20 mouse cellular contexts compared by ENCODE assay signal in the genomic region with DNA sequence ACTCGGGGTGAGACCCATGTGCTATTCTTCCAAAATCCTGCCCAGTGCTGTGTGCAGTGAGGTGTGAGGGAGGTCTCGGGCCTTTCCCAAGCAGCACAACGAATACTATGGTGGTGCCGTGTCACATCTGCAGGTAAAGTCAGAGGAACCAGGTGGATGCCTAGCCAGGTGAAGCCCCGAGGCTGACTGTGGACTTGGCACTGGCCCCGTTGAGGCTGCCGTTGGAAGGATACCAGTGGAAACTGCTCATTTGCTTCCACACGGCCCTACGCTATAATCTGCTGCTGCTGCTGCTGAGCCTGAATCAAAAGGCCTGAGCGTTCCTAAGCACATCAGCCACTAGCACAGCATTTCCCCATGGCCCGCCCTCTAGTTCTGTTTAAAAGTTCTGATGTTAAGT.
A peak's percentile ranks its signal among the peaks of the same experiment; 100 is the strongest.
DNase-seq lines count a peak whose midpoint lies in the region; ATAC-seq and TF ChIP-seq lines count a peak whose summit lies in the region.
"Had no signal": no experiment of that assay in that cellular context is flagged by ENCODE, and none has a peak within 500 bp of the region (broad histone marks: within the 10 kb centered on the region; RNA-seq: fewer than 3 reads in every experiment).

No protein-coding gene starts in this region.

- no peaks in the 10 kb centered on the region for H3K27me3 ChIP-seq in hindbrain, embryonic 15.5 days
- no peaks in the 10 kb centered on the region for H3K27me3 ChIP-seq in hindbrain, embryonic 11.5 days (ENCODE audit: control insufficient read depth, insufficient read depth, low read length)
- no peaks in the 10 kb centered on the region for H3K27me3 ChIP-seq in intestine, postnatal 0 days (replicated peaks; ENCODE audit: control insufficient read depth, insufficient read depth, low read length)
- no peaks in the 10 kb centered on the region for H3K27me3 ChIP-seq in kidney, embryonic 16.5 days (ENCODE audit: insufficient read depth, low read length)
- no peaks in the 10 kb centered on the region for H3K27me3 ChIP-seq in limb, embryonic 15.5 days
- H3K27me3 ChIP-seq: neural tube, embryonic 12.5 days; Patski had no signal

- DNase-seq in hindbrain, embryonic 11.5 days (ENCODE audit: low spot score), result no peak
- no peak for DNase-seq in frontal cortex, postnatal 10 days (ENCODE audit: low spot score in 2 of 2)
- DNase-seq in thymus, postnatal 25 days, result no peak
- DNase-seq: adrenal gland, postnatal 14 days; cerebellum, adult 18-20 months; heart, adult 18-20 months; liver; liver, postnatal 0 days; lung, postnatal 36 days; right cerebral cortex, postnatal 14 days had no signal

- no peaks in the 10 kb centered on the region for H3K4me1 ChIP-seq in hindbrain, embryonic 15.5 days (replicated peaks)
- no peaks in the 10 kb centered on the region for H3K4me1 ChIP-seq in hindbrain, embryonic 11.5 days (replicated peaks; ENCODE audit: control insufficient read depth, insufficient read depth, low read length)
- no peaks in the 10 kb centered on the region for H3K4me1 ChIP-seq in intestine, postnatal 0 days (replicated peaks; ENCODE audit: control insufficient read depth, insufficient read depth, low read length)
- peaks cover 29% of the 10 kb centered on the region for H3K4me1 ChIP-seq in kidney, embryonic 16.5 days (ENCODE audit: insufficient read depth, low read length)
- peaks cover 41% of the 10 kb centered on the region for H3K4me1 ChIP-seq in limb, embryonic 15.5 days
- H3K4me1 ChIP-seq: neural tube, embryonic 12.5 days had no signal

- no peak overlapping the region for H3K27ac ChIP-seq in hindbrain, embryonic 15.5 days (replicated peaks)
- H3K27ac ChIP-seq in hindbrain, embryonic 11.5 days (ENCODE audit: low read depth, low read length), result no peak overlapping the region
- H3K27ac ChIP-seq in intestine, postnatal 0 days (ENCODE audit: low read depth, low read length), result peak overlapping the region; percentile 35; the same call in 1 of the 2 replicates
- 0 out of 2 replicates have a peak overlapping the region, but pooled peaks have one; percentile 18 for H3K27ac ChIP-seq in kidney, embryonic 16.5 days (ENCODE audit: low read length)
- H3K27ac ChIP-seq in limb, embryonic 15.5 days, result peak overlapping the region; percentile 83
- H3K27ac ChIP-seq: layer of hippocampus, adult 2 months; left cerebral cortex, adult 2 months; midbrain, embryonic 10.5 days; neural tube, embryonic 12.5 days had no signal

- H3K9me3 ChIP-seq in hindbrain, embryonic 15.5 days, result no peaks in the 10 kb centered on the region
- H3K9me3 ChIP-seq in hindbrain, embryonic 11.5 days (ENCODE audit: control insufficient read depth, low read length), result no peaks in the 10 kb centered on the region
- H3K9me3 ChIP-seq in intestine, postnatal 0 days (ENCODE audit: control insufficient read depth), result no peaks in the 10 kb centered on the region
- no peaks in the 10 kb centered on the region for H3K9me3 ChIP-seq in kidney, embryonic 16.5 days (ENCODE audit: low read length)
- no peaks in the 10 kb centered on the region for H3K9me3 ChIP-seq in limb, embryonic 15.5 days
- H3K9me3 ChIP-seq: midbrain, embryonic 10.5 days; neural tube, embryonic 12.5 days had no signal

- no peaks in the 10 kb centered on the region for H3K36me3 ChIP-seq in hindbrain, embryonic 15.5 days
- H3K36me3 ChIP-seq in hindbrain, embryonic 11.5 days (ENCODE audit: control insufficient read depth, insufficient read depth, low read length), result no peaks in the 10 kb centered on the region
- no peaks in the 10 kb centered on the region for H3K36me3 ChIP-seq in intestine, postnatal 0 days (ENCODE audit: control insufficient read depth, insufficient read depth)
- no peaks in the 10 kb centered on the region for H3K36me3 ChIP-seq in kidney, embryonic 16.5 days (ENCODE audit: insufficient read depth, low read length)
- H3K36me3 ChIP-seq in limb, embryonic 15.5 days, result no peaks in the 10 kb centered on the region
- H3K36me3 ChIP-seq: midbrain, embryonic 10.5 days; neural tube, embryonic 12.5 days had no signal

- H3K9ac ChIP-seq in hindbrain, embryonic 15.5 days, result no peak overlapping the region
- no peak overlapping the region for H3K9ac ChIP-seq in hindbrain, embryonic 11.5 days (ENCODE audit: low read depth, low read length)
- H3K9ac ChIP-seq in intestine, postnatal 0 days (ENCODE audit: low read depth, low read length), result no peak overlapping the region; the same call in 1 of the 2 replicates
- no peak overlapping the region for H3K9ac ChIP-seq in kidney, embryonic 16.5 days (replicated peaks; ENCODE audit: low read length)
- H3K9ac ChIP-seq in limb, embryonic 15.5 days, result no peak overlapping the region
- H3K9ac ChIP-seq: liver, postnatal 0 days; neural tube, embryonic 12.5 days had no signal

- TF ChIP-seq CTCF in intestine, postnatal 0 days (IDR thresholded peaks at IDR 0.05; ENCODE audit: low read depth), result no peak

- no peak overlapping the region for H3K4me3 ChIP-seq in hindbrain, embryonic 15.5 days
- no peak overlapping the region for H3K4me3 ChIP-seq in hindbrain, embryonic 11.5 days (ENCODE audit: low read depth, low read length)
- no peak overlapping the region for H3K4me3 ChIP-seq in intestine, postnatal 0 days (ENCODE audit: low read depth, low read length)
- H3K4me3 ChIP-seq in kidney, embryonic 16.5 days (ENCODE audit: low read length), result no peak overlapping the region
- H3K4me3 ChIP-seq in limb, embryonic 15.5 days, result no peak overlapping the region
- H3K4me3 ChIP-seq: layer of hippocampus, adult 2 months; left cerebral cortex, adult 2 months; midbrain, embryonic 10.5 days; neural tube, embryonic 12.5 days had no signal

- ATAC-seq in hindbrain, embryonic 15.5 days (ENCODE audit: low FRiP score, low read depth), result peak; percentile 39; the same call in 1 of the 2 replicates
- no peak for ATAC-seq in hindbrain, embryonic 11.5 days (ENCODE audit: low FRiP score)
- no peak for ATAC-seq in intestine, postnatal 0 days
- no peak for ATAC-seq in kidney, embryonic 16.5 days (ENCODE audit: low FRiP score, low TSS enrichment)
- ATAC-seq in limb, embryonic 15.5 days (ENCODE audit: insufficient number of reproducible peaks, low FRiP score, low TSS enrichment, low read depth), result no peak
- ATAC-seq: activated CD4-positive, CD25-positive, alpha-beta regulatory T cell, adult 4 months; liver, postnatal 0 days; Patski had no signal

- WGBS in hindbrain, embryonic 15.5 days, result 82% methylated on average over 11 of the region's 11 CpGs
- 91% methylated on average over 11 of the region's 11 CpGs for WGBS in hindbrain, embryonic 11.5 days
- 82% methylated on average over 11 of the region's 11 CpGs for WGBS in intestine, postnatal 0 days
- 71% methylated on average over 11 of the region's 11 CpGs for WGBS in kidney, embryonic 16.5 days
- 43% methylated on average over 11 of the region's 11 CpGs for WGBS in limb, embryonic 15.5 days

- no peak overlapping the region for H3K4me2 ChIP-seq in hindbrain, embryonic 15.5 days
- H3K4me2 ChIP-seq in hindbrain, embryonic 11.5 days (replicated peaks; ENCODE audit: low read depth, low read length), result no peak overlapping the region
- no peak overlapping the region for H3K4me2 ChIP-seq in intestine, postnatal 0 days (replicated peaks; ENCODE audit: low read depth)
- no peak overlapping the region for H3K4me2 ChIP-seq in kidney, embryonic 16.5 days (replicated peaks; ENCODE audit: low read depth, low read length)
- H3K4me2 ChIP-seq in limb, embryonic 15.5 days, result no peak overlapping the region
- H3K4me2 ChIP-seq: neural tube, embryonic 12.5 days had no signal

Comparison
In these comparisons a context has a peak if more than half of its experiments do, and no peak if none do; other contexts are left out.
1. H3K27ac ChIP-seq: peak in intestine, postnatal 0 days (single experiment), kidney, embryonic 16.5 days (single experiment) and limb, embryonic 15.5 days (single experiment); none in hindbrain, embryonic 15.5 days (single experiment) and hindbrain, embryonic 11.5 days (single experiment).